Mouse (Mus musculus) kidney, adult 2 months (tissue): ENCODE data around the gene Nmt1.

Source experiments
- CTCF ChIP-seq: fragments of 200-500 bp; conservative IDR thresholded peaks from 2 replicates; pipeline ENCODE4 v1.5.1; 2011; ENCODE audit warnings: low read depth, mild to moderate bottlenecking, control low read depth, low read length, moderate library complexity, mixed read lengths; ENCODE audit not compliant: insufficient read depth, insufficient read length
- POLR2A ChIP-seq: fragments of 200-500 bp; IDR thresholded peaks from one replicate; pipeline ENCODE4 v1.6.1; 2011; ENCODE audit warnings: low read depth, low read length, control low read depth

DNA sequence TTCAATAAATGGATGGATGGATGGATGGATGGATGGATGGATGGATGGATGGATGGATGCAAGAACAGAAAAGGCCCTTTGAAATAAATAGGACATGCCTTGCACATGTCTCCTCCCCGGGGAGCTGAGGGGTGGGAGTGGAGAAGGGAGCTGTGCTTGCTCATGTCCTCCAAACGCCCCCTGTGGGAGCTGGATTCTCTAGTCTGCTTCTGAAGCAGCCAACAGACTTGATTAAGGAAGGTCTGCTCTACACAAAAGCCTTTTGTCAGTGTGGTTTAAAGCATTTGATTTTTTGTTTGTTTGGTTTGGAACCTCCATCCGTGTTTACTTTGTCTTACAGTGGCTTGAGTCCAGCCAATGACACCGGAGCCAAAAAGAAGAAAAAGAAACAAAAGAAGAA is 14.8 kb downstream of the Nmt1 start:
- TF ChIP-seq POLR2A: no peak
- no peak for TF ChIP-seq CTCF
